Mouse (Mus musculus) ES-Bruce4 (cell line): Measurements from ENCODE around the gene Med6.

Experiments
- CTCF ChIP-seq: IDR thresholded peaks from one replicate; pipeline ENCODE4 v1.8.1; 2011; ENCODE audit warnings: low read depth, low read length
- EP300 ChIP-seq: IDR thresholded peaks from 2 replicates; pipeline ENCODE4 v1.6.1; 2011; ENCODE audit warnings: low read depth, low read length; ENCODE audit not compliant: insufficient read depth

- no peak for TF ChIP-seq CTCF
- TF ChIP-seq EP300, result no peak
These were observed 37.0 kb upstream of the Med6 start for GRCm38 (mm10) chr12:81631661-81632401.
